Mouse (Mus musculus): ENCODE data around the gene Tubb2b. TPM values are rescaled to one million over a fixed set of nuclear protein-coding genes. Genes with fewer than 3 reads are reported as not detected.
"Not testable (repeated sequence)": the region's sequence is repeated elsewhere in the genome, so short reads cannot be mapped to it uniquely, and the experiment has no call there.

Gene Tubb2b
- polyA plus RNA-seq, 1 experiment from 2014 or later, result 65.5 TPM

DNA sequence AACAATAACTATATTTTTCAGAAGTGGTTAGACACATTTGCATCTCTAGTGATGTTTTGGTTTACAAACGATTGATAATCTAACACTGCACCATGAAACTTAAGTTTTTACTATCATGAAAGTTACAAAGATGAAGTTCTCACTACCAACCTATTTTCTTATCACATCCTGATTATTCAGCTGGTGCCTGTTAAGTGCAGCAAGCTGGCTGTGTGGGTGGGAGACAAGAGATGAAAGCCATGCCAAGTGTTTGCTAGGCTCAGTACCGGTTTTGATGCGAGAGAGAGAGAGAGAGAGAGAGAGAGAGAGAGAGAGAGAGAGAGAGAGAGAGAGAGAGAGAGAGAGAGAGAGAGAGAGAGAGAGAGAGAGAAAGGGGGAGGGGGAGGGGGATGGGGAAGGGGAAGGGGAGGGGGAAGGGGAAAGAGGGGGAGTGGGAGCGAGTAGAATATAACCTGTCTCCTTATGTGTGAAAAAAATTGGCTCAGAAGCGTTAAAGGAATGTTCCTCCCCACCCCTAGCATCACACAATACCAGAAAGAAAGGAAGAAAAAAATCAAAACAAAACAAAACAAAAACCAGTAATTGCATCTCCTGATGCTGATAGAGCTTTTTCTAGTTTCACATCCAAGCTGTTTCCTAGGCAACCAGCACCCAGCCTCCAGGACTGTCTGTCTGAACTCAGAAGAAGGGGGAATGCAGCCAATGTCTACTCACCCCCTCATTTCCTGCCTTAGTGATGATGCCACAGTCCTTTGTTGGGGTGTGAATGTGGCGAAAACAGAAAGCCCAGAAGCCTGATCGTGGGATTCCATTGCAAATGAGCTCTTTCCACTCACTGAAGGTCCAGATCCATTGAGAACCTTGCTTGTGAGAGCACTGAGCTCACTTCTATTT is 34.5 kb downstream of the Tubb2b start:
- peak overlapping the region; percentile 25; the same call in 1 of the 2 replicates for H3K27ac ChIP-seq (replicated peaks)
- H3K36me3 ChIP-seq (replicated peaks), result no peaks in the 10 kb centered on the region
- no peak for DNase-seq (ENCODE audit: low spot score)
- H3K4me3 ChIP-seq, result no peak overlapping the region
- no peaks in the 10 kb centered on the region for H3K9me3 ChIP-seq
- H3K4me1 ChIP-seq, result peaks cover 17% of the 10 kb centered on the region
- H3K27me3 ChIP-seq (replicated peaks; ENCODE audit: low read depth, poor library complexity, severe bottlenecking), result no peaks in the 10 kb centered on the region
- 49% methylated on average over 7 of the region's 7 CpGs for WGBS

DNA sequence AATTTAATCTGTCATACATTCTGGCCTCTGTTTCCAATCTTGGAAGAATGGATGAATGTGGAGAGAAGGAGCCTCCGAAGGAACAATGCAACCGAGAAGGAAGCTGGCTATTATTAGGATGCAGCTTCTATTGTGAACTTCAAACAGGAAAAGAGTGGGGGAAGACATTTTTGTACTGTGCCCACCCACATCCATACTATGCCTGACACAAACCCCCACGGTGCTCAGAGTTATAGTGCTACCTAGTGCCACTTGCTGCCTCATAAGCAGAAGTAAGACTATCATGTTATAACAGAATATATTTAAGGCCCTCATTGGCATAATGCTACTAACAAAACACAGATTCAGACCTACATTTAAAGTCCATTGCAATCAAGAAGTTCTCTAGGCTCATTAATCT is 40.9 kb downstream of the Tubb2b start:
- Histone ChIP-seq H3K4me3 (no peak overlapping the region), H3K27ac (replicated peaks) (no peak overlapping the region), H3K36me3 (replicated peaks) (no peaks in the 10 kb centered on the region), H3K27me3 (replicated peaks; ENCODE audit: low read depth, poor library complexity, severe bottlenecking) (no peaks in the 10 kb centered on the region), H3K9me3 (no peaks in the 10 kb centered on the region), H3K4me1 (peaks cover 27% of the 10 kb centered on the region)
- no peak for DNase-seq (ENCODE audit: low spot score)
- WGBS, result 71% methylated on average over 3 of the region's 3 CpGs

DNA sequence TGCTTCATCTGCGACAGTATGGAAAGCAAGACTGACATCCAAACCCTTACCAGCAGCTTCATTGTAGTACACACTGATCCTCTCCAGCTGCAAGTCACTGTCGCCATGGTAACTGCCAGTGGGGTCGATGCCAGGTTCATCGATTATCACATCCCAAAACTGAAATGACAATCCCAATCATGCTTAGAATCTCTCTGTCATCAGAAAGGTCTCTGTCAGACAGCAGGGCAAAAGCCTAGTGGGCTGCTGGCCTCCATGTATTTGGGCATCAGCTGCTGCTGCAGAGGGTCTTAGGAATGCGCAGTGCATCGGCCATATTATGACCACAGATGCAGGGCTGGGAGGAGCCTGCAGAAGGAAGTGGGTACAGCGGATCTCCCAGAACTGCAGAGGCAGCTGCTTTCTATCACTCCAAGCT is 41.4 kb downstream of the Tubb2b start:
- H3K9me3 ChIP-seq, result no peaks in the 10 kb centered on the region
- peak; percentile 48 for DNase-seq (ENCODE audit: low spot score)
- H3K4me1 ChIP-seq, result peaks cover 27% of the 10 kb centered on the region
- H3K27ac ChIP-seq (replicated peaks), result peak overlapping the region; percentile 37; the same call in 1 of the 2 replicates
- no peaks in the 10 kb centered on the region for H3K27me3 ChIP-seq (replicated peaks; ENCODE audit: low read depth, poor library complexity, severe bottlenecking)
- 60% methylated on average over 7 of the region's 7 CpGs for WGBS
- H3K4me3 ChIP-seq, result no peak overlapping the region
- no peaks in the 10 kb centered on the region for H3K36me3 ChIP-seq (replicated peaks)

DNA sequence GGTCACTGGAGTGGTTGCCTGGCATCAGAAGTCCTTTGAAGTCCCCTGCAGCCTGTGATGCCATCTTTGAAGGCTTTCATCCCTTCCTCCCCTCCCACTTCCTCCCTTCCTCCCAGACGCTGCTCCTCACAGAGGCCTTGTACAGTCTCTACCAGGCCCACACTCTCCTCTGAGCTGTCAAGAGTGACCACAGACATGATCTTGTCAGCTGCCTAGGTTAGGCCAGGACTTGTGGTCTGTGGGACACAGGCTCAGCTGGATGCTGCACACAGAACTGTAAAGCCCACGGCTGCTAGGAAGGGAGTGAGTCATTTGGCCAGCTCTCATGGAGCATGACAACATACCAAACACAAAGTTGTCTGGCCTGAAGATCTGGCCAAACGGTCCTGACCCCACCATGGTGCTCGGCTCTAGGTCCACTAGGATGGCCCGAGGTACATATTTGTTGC is 42.0 kb downstream of the Tubb2b start:
- 72% methylated on average over 5 of the region's 5 CpGs for WGBS
- not testable (repeated sequence) for H3K9me3 ChIP-seq; DNase-seq (ENCODE audit: low spot score); H3K4me3 ChIP-seq; H3K27me3 ChIP-seq (replicated peaks; ENCODE audit: low read depth, poor library complexity, severe bottlenecking); H3K36me3 ChIP-seq (replicated peaks)
- Histone ChIP-seq H3K27ac (replicated peaks) (peak overlapping the region; percentile 35; the same call in 1 of the 2 replicates), H3K4me1 (peaks cover 27% of the 10 kb centered on the region)

DNA sequence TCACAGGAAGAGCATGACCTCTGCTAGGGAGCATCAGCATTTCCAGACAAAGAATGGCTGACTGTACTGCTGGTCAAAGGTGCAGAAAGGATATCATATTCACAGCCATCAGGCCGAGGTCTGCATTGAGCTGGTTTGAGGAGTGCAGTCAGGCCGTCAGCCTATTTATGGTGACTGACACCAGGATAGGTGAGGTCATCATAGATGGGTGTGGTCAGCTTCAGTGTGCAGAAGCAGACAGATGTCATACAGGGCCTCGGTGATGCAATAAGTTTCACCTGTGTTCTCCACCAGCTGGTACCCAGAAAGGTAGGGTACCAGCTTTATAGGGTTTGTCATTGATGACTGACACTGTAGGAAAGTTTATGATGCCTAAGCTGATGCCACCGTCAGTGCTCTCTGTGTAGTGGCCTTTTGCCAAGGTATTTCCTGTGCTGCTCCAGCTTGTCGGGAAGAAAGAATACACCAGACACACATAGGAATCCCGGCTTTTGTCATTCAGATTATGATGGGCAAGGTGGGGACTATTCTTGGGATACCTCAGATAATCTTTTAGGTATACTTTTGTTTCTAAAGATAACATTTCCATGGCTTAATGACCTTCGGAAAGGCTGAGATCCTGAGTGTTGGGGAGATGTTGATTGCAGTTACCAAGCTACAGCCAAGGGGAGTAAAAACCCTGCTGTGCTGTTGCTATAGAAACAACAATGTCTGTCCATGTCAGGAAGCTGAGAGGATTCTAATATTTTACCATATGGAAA is 43.0 kb downstream of the Tubb2b start:
- no peak for DNase-seq (ENCODE audit: low spot score)

DNA sequence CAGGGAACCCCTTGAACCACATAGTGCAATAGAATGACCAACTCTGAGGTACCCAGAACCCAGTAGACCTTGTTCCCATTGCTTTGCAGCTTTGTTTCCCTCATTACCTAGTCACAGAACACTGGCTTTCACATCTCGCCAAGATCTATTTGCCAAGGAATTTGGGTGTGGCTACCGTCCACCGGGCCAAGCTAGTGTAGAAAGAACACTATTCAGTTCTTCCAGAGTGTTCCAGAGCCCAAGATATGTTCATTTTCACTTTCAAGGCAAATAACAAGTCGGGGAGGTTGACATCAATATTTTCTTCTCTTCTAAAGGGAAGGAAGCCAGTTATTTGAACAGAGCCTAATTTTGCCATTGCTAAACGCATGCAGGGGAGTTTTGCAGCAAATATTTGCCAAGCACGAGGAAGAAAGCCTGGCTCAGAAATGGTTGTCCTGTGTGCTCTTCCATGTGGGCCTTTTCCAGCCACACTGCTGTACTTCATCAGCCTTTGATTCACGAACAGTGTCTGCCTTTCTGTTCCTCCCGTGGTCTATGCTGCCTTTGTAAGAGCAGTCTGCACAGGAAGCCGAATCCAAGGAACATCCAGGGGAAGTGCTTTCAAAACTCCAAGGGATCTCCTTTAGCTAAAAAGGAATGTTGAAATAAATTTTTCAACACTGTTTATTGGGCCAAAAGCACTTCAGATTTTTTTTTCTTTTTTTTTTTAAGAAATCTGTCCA is 46.1 kb downstream of the Tubb2b start:
- 74% methylated on average over 9 of the region's 9 CpGs for WGBS
- H3K27ac ChIP-seq (replicated peaks), result no peak overlapping the region
- H3K27me3 ChIP-seq (replicated peaks; ENCODE audit: low read depth, poor library complexity, severe bottlenecking), result peaks cover 12% of the 10 kb centered on the region
- peaks cover 24% of the 10 kb centered on the region for H3K4me1 ChIP-seq
- no peak for DNase-seq (ENCODE audit: low spot score)
- H3K4me3 ChIP-seq, result no peak overlapping the region
- H3K9me3 ChIP-seq, result no peaks in the 10 kb centered on the region
- no peaks in the 10 kb centered on the region for H3K36me3 ChIP-seq (replicated peaks)

More for the DNA sequence above, 43.0 kb downstream of the Tubb2b start:
- Histone ChIP-seq H3K9me3 (no peaks in the 10 kb centered on the region), H3K27me3 (replicated peaks; ENCODE audit: low read depth, poor library complexity, severe bottlenecking) (no peaks in the 10 kb centered on the region), H3K36me3 (replicated peaks) (no peaks in the 10 kb centered on the region), H3K4me1 (peaks cover 27% of the 10 kb centered on the region), H3K4me3 (no peak overlapping the region), H3K27ac (replicated peaks) (no peak overlapping the region)
- WGBS, result 68% methylated on average over 7 of the region's 7 CpGs

DNA sequence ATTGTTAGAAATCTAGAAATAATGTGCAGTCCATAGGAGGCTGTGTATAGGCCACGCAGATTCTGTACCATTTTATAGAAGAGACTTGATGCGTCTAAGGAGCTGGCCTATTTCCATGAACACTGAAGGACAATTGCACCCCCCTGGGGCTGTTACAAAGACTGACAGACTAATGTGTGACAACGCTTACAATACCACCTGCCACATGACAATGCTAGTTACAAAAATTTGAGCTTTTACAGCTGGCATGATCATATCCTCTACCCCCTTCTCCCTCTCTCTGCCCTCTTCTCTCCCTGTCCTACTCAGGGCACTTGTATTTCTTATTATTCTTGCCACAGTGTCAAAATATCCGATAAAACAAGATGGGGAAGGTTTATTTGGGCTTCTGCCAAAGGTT is 48.3 kb downstream of the Tubb2b start:
- no peaks in the 10 kb centered on the region for H3K36me3 ChIP-seq (replicated peaks)
- no peak overlapping the region for H3K27ac ChIP-seq (replicated peaks)
- H3K4me1 ChIP-seq, result peaks cover 17% of the 10 kb centered on the region
- no peak for DNase-seq (ENCODE audit: low spot score)
- WGBS, result 85% methylated on average over 4 of the region's 4 CpGs
- H3K4me3 ChIP-seq, result no peak overlapping the region
- H3K27me3 ChIP-seq (replicated peaks; ENCODE audit: low read depth, poor library complexity, severe bottlenecking), result peaks cover 25% of the 10 kb centered on the region
- no peaks in the 10 kb centered on the region for H3K9me3 ChIP-seq

DNA sequence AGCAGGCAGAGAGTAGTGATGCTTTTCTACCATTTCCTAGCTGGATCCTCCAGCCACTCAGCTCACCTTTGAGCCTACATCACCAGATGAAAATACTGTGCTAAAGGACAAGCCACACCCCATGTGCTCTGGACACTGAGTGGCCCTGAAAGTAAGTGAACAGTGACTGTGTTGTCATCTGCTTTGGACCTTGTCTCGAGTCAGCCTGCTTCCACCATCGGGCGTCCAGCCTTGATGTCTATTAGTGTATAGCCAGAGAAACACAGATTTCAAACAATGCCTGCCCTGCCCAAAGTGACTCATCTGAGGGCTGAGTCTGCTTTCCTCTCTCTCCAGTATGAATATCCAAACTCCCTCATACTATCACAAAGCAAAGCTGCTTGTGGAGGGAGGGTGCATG is 50.5 kb downstream of the Tubb2b start:
- Histone ChIP-seq H3K27ac (replicated peaks) (no peak overlapping the region), H3K4me3 (no peak overlapping the region), H3K27me3 (replicated peaks; ENCODE audit: low read depth, poor library complexity, severe bottlenecking) (peaks cover 25% of the 10 kb centered on the region), H3K4me1 (peaks cover 28% of the 10 kb centered on the region), H3K36me3 (replicated peaks) (peaks cover 10% of the 10 kb centered on the region), H3K9me3 (no peaks in the 10 kb centered on the region)
- no peak for DNase-seq (ENCODE audit: low spot score)
- WGBS, result 93% methylated on average over 3 of the region's 3 CpGs

DNA sequence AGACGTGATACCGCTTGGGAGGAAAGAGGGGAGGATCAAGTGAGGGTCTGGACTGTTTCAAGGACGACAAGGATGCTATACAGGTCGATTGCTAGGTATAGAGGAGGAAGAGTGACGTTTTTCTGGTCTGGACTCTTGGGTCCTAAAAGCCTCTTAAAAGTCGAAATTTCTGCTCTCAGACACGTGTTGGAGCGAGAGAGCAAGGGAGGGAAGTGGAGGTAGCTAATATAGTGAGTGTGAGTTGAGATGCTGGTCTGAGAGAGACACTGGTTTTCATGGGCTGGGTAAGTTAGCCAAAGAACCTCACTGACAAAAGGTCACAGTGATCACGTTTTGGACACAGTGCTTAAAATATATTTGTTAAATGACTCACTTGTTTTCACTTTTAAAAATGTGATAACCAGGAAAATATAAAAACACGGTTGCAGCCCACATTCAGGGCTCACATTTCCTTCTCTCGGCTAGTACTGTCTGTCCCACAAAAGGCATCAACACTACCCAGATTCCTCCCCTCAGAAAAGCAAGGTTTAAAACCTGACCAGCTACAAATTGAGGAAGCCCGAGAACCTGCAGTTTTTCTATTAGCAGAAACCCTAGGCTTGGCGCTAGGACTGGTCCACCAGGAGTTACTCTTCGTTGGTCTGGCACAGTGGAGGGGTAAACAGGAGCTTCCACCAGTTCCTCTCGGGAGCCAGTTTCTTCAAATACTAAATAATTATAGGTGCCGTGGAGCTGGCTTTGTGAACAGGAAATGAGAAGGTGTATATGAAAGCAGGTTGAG is 51.6 kb downstream of the Tubb2b start:
- DNase-seq (ENCODE audit: low spot score), result no peak
- H3K9me3 ChIP-seq, result no peaks in the 10 kb centered on the region
- H3K4me3 ChIP-seq, result peak overlapping the region; percentile 74
- peaks cover 25% of the 10 kb centered on the region for H3K27me3 ChIP-seq (replicated peaks; ENCODE audit: low read depth, poor library complexity, severe bottlenecking)
- WGBS, result 40% methylated on average over 16 of the region's 16 CpGs
- H3K36me3 ChIP-seq (replicated peaks), result peaks cover 12% of the 10 kb centered on the region
- H3K27ac ChIP-seq (replicated peaks), result peak overlapping the region; percentile 80
- H3K4me1 ChIP-seq, result peaks cover 28% of the 10 kb centered on the region

DNA sequence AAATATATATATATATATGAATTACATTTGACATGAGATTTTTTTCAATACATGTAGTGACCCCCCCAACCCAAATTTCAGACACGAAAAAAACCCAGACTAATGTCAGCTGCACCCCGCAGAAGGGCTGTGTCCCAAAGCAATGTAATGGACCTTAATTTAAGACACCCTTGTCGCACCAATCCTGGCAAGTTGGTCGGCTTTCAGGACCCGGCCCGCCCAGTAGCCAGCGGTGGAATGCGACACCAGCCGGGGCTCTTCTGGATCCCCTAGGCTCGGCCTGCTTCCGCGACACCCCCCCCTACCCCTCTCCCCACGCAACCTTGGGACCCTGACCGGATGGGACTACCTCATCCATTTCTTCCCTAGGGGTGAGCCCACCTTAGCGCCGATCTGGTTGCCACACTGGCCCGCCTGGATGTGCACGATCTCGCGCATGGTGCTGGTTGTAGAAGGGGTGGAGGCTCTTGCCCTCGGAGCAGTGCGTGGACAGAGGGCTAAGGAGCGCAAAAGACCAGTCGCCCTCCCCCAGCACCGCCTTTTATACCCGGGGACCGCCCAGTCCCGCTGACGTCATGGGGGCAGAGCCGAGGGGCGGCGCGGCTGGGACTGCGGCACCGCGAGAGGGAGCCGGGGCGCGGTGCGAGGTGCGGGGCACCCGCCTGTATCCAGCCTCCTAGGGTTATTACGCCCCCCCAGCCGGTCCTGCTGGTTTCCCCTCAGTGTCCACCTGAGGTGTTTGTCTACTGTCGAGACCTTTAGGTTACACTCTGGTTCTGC is 52.6 kb downstream of the Tubb2b start, which contains the start of gene Tubb2a:
Tubb2a (minus strand) TSS at position 516 of the 780 bp plus-strand sequence.
- Histone ChIP-seq H3K4me1 (peaks cover 32% of the 10 kb centered on the region), H3K27ac (replicated peaks) (peak within 1 kb of the TSS; percentile 80), H3K36me3 (replicated peaks) (peaks cover 12% of the 10 kb centered on the region), H3K4me3 (peak within 1 kb of the TSS; percentile 74), H3K27me3 (replicated peaks; ENCODE audit: low read depth, poor library complexity, severe bottlenecking) (peaks cover 25% of the 10 kb centered on the region), H3K9me3 (no peaks in the 10 kb centered on the region)
- WGBS, result 2% methylated on average over 45 of the region's 45 CpGs
- DNase-seq (ENCODE audit: low spot score), result peak; percentile 91
